Mouse (Mus musculus): ENCODE data around the gene Rnase9.
"Not testable (repeated sequence)": the region's sequence is repeated elsewhere in the genome, so short reads cannot be mapped to it uniquely, and the experiment has no call there.

Rnase9 gene

GRCm38 (mm10) chr14:51047846-51048245, 6.2 kb upstream of the Rnase9 start:
- DNase-seq = no peak

DNA sequence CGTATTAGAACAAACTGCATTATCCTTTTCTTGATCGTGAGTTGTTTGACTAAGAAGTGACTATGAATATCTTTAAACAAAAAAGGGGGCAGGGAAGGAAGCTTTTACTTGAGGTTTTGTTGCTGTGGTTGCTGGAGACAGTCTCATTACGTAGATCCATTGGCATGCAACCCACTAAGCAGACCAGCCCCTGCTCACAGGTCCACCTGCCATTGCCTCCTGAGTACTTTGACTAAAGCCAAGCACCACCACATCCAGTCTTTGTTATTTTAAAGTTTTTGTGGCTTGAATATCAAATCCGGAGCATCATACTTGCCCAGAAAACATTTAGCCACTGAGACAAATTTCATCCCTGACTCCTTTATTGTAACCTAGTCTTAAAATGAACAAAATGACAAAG, 5.5 kb downstream of the Rnase9 start:
- no peak for DNase-seq

DNA sequence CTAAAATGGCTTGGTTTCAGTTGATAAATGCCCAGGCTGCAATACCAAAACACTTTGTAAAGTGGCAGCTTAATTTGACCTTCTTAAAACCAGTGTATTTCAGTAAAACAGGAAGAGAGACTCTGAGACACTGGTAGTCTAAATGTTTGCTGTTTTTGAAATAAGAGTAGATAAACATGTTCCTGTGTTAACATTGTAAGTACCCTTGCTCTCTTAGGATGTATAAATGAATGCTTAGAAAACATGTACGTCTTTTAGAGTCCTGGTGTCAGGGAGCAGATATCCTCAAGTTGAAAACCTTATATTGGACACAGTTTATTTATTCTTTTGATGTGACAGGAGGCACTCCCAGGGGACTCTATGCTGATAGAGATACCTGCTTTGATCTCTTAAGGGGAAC, 6.5 kb downstream of the Rnase9 start:
- no peak for DNase-seq

- no peak for DNase-seq
Observed at GRCm38 (mm10) chr14:51027387-51028155, 14.1 kb downstream of the Rnase9 start.

DNA sequence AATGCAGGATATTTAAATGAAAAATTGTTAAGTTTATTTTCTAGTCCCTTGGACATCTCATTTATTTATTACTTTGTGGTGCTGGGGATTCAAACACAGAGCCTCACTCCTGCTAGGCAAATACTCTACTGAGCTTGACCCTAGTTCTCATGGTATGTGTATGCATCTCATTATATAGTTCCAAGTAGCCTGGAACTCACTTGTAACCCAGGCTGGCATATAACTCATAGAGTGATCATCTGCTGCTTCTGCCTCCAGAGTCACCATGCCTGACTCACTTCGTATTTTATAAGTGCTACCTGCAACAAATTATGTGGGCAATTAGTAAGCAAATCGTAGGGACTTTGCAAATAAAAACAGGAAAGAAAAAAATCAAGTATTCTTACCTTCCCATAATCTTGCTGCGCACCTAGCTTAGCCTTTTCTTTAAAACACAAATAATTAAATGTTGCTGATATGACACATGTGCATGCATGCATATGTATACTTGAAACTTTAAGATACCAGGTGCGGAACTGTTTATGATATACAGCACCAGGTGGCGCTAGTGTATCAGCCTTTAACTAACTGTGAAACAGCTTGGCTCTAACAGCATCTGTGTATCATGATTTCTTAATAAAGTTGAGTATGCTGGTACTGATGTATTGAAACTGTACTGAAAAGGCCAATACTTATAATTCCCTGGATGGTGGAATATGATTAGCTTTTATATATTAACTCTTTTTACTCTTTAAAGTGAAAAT, 15.1 kb downstream of the Rnase9 start:
- DNase-seq = peak; percentile 83

- no peak for DNase-seq
Observed at GRCm38 (mm10) chr14:51024820-51025219, 16.8 kb downstream of the Rnase9 start.

GRCm38 (mm10) chr14:51023457-51023856, 18.2 kb downstream of the Rnase9 start:
- DNase-seq = no peak

DNA sequence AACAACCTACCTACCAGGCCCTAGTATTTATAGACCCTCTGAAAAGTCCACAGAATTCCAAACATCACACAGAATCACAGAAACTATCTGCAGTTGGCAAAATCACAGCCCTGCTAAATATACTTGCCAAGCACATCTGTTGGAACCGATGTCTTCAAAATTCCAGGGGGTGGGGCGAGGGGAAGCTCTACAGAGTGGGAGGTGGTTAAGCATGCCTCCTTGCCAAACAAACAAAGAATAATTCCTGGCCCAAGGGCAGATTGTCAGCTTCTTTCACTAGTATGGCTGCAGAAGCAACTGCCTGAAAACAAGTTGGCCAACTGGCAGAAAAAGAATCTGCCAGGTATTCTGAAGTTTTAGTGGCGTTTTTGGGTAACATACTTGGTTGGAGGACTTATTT, 24.4 kb downstream of the Rnase9 start:
- no peak for DNase-seq

GRCm38 (mm10) chr14:51015780-51016179, 25.9 kb downstream of the Rnase9 start:
- DNase-seq = no peak

GRCm38 (mm10) chr14:51014724-51015123, 26.9 kb downstream of the Rnase9 start:
- DNase-seq = not testable (repeated sequence)

GRCm38 (mm10) chr14:51009572-51009971, 32.1 kb downstream of the Rnase9 start:
- no peak for DNase-seq

- DNase-seq = no peak
Observed at GRCm38 (mm10) chr14:51008781-51009180, 32.9 kb downstream of the Rnase9 start.

- no peak for DNase-seq
Observed at GRCm38 (mm10) chr14:51007914-51008713, 33.6 kb downstream of the Rnase9 start.

DNA sequence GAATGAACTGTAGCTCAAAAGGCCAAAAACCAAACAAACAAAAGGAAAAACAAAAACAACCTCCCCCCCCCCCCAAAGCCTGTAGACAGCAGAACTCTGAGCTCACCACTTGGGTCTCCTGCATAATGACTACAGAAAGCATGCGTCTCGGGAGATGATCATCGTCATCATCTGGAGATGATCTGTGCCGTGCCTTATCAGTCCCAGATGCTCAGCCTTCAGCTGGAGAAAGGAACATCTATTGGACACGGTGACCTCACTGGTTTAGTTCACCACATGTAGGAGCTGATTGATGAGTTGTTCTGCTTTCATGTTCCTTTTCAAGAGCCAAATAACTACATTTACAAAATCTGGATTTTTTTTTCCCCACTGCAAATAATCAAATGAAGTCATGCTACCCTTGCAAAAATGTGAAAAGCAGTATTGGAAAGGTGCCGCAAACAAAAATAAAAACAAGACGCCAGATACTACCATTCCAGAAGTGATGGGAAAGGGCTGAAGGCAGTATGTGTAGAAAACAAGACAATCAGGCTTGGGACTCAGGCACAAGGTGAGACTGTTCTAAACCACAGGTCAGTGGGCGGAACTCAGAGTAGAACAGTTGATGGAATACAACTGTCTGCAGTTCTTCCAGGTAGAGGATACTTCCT, 34.4 kb downstream of the Rnase9 start, which contains the start of gene Rnase10:
Gene Rnase10, plus strand, starts transcription at position 600 of the 650 bp plus-strand sequence.
- no peak for DNase-seq

GRCm38 (mm10) chr14:50997999-50998666, 43.5 kb downstream of the Rnase9 start:
- DNase-seq = no peak

- no peak for DNase-seq
Observed at GRCm38 (mm10) chr14:50997088-50997487, 44.6 kb downstream of the Rnase9 start.

GRCm38 (mm10) chr14:50991037-50991436, 50.6 kb downstream of the Rnase9 start:
- no peak for DNase-seq

Measured in cerebellum, adult 9-10 months (tissue).